Mouse (Mus musculus): ENCODE measurements around the gene Oxld1. TPM values are rescaled to one million over a fixed set of nuclear protein-coding genes. Genes with fewer than 3 reads are reported as not detected.

Oxld1 gene
- polyA plus RNA-seq, 1 experiment from 2014 or later: 17.6 TPM

GRCm38 (mm10) chr11:120454965-120455364, 2.9 kb downstream of the Oxld1 start:
- H3K4me1 ChIP-seq (replicated peaks; ENCODE audit: control insufficient read depth, insufficient read depth, low read length): 0 out of 2 replicates have a peak, but pooled peaks cover 3% of the 10 kb centered on the region
- no peak for ATAC-seq
- H3K9ac ChIP-seq (ENCODE audit: low read depth, low read length): no peak overlapping the region
- H3K9me3 ChIP-seq (ENCODE audit: control insufficient read depth): no peaks in the 10 kb centered on the region
- H3K27me3 ChIP-seq (replicated peaks; ENCODE audit: control insufficient read depth, insufficient read depth, low read length): no peaks in the 10 kb centered on the region
- H3K4me2 ChIP-seq (replicated peaks; ENCODE audit: low read depth): no peak overlapping the region
- TF ChIP-seq CTCF (IDR thresholded peaks at IDR 0.05; ENCODE audit: low read depth): no peak
- no peak overlapping the region for H3K4me3 ChIP-seq (ENCODE audit: low read depth, low read length)
- no peaks in the 10 kb centered on the region; the same call in 1 of the 2 replicates for H3K36me3 ChIP-seq (ENCODE audit: control insufficient read depth, insufficient read depth)
- 95% methylated on average over 4 of the region's 4 CpGs for WGBS
- no peak overlapping the region for H3K27ac ChIP-seq (ENCODE audit: low read depth, low read length)

GRCm38 (mm10) chr11:120453306-120453705, 4.6 kb downstream of the Oxld1 start, which contains the start of gene Pde6g:
Gene Pde6g, minus strand, starts transcription at chr11:120453500.
- Histone ChIP-seq H3K4me1 (replicated peaks; ENCODE audit: control insufficient read depth, insufficient read depth, low read length) (no peaks in the 10 kb centered on the region), H3K4me3 (ENCODE audit: low read depth, low read length) (no peak within 1 kb of the TSS), H3K27me3 (replicated peaks; ENCODE audit: control insufficient read depth, insufficient read depth, low read length) (no peaks in the 10 kb centered on the region), H3K36me3 (ENCODE audit: control insufficient read depth, insufficient read depth) (no peaks in the 10 kb centered on the region; the same call in 1 of the 2 replicates), H3K9me3 (ENCODE audit: control insufficient read depth) (no peaks in the 10 kb centered on the region), H3K4me2 (replicated peaks; ENCODE audit: low read depth) (no peak within 1 kb of the TSS), H3K9ac (ENCODE audit: low read depth, low read length) (no peak within 1 kb of the TSS), H3K27ac (ENCODE audit: low read depth, low read length) (no peak within 1 kb of the TSS)
- no peak for ATAC-seq
- 82% methylated on average over 4 of the region's 4 CpGs for WGBS
- TF ChIP-seq CTCF (IDR thresholded peaks at IDR 0.05; ENCODE audit: low read depth): no peak

- no peak for TF ChIP-seq CTCF (IDR thresholded peaks at IDR 0.05; ENCODE audit: low read depth)
- no peaks in the 10 kb centered on the region for H3K9me3 ChIP-seq (ENCODE audit: control insufficient read depth)
- H3K27me3 ChIP-seq (replicated peaks; ENCODE audit: control insufficient read depth, insufficient read depth, low read length): no peaks in the 10 kb centered on the region
- WGBS: 70% methylated on average over 3 of the region's 3 CpGs
- no peak overlapping the region for H3K27ac ChIP-seq (ENCODE audit: low read depth, low read length)
- H3K4me2 ChIP-seq (replicated peaks; ENCODE audit: low read depth): no peak overlapping the region
- no peak overlapping the region for H3K4me3 ChIP-seq (ENCODE audit: low read depth, low read length)
- no peak for ATAC-seq
- no peak overlapping the region for H3K9ac ChIP-seq (ENCODE audit: low read depth, low read length)
- H3K36me3 ChIP-seq (ENCODE audit: control insufficient read depth, insufficient read depth): no peaks in the 10 kb centered on the region; the same call in 1 of the 2 replicates
- H3K4me1 ChIP-seq (replicated peaks; ENCODE audit: control insufficient read depth, insufficient read depth, low read length): no peaks in the 10 kb centered on the region
Observed at GRCm38 (mm10) chr11:120452246-120452645, 5.6 kb downstream of the Oxld1 start.

- no peak for TF ChIP-seq CTCF (IDR thresholded peaks at IDR 0.05; ENCODE audit: low read depth)
Observed at GRCm38 (mm10) chr11:120447179-120447578, 10.7 kb downstream of the Oxld1 start.

GRCm38 (mm10) chr11:120445475-120445874, 12.4 kb downstream of the Oxld1 start:
- Histone ChIP-seq H3K27ac (ENCODE audit: low read depth, low read length) (no peak overlapping the region), H3K9ac (ENCODE audit: low read depth, low read length) (no peak overlapping the region), H3K9me3 (ENCODE audit: control insufficient read depth) (no peaks in the 10 kb centered on the region), H3K4me1 (replicated peaks; ENCODE audit: control insufficient read depth, insufficient read depth, low read length) (no peaks in the 10 kb centered on the region), H3K4me3 (ENCODE audit: low read depth, low read length) (no peak overlapping the region), H3K27me3 (replicated peaks; ENCODE audit: control insufficient read depth, insufficient read depth, low read length) (no peaks in the 10 kb centered on the region), H3K36me3 (ENCODE audit: control insufficient read depth, insufficient read depth) (no peaks in the 10 kb centered on the region), H3K4me2 (replicated peaks; ENCODE audit: low read depth) (no peak overlapping the region)
- WGBS: 58% methylated on average over 3 of the region's 3 CpGs
- no peak for ATAC-seq
- TF ChIP-seq CTCF (IDR thresholded peaks at IDR 0.05; ENCODE audit: low read depth): no peak

More at GRCm38 (mm10) chr11:120447179-120447578, 10.7 kb downstream of the Oxld1 start:
- Histone ChIP-seq H3K4me1 (replicated peaks; ENCODE audit: control insufficient read depth, insufficient read depth, low read length) (no peaks in the 10 kb centered on the region), H3K9ac (ENCODE audit: low read depth, low read length) (no peak overlapping the region), H3K36me3 (ENCODE audit: control insufficient read depth, insufficient read depth) (no peaks in the 10 kb centered on the region), H3K27me3 (replicated peaks; ENCODE audit: control insufficient read depth, insufficient read depth, low read length) (no peaks in the 10 kb centered on the region), H3K27ac (ENCODE audit: low read depth, low read length) (no peak overlapping the region), H3K9me3 (ENCODE audit: control insufficient read depth) (no peaks in the 10 kb centered on the region), H3K4me2 (replicated peaks; ENCODE audit: low read depth) (no peak overlapping the region), H3K4me3 (ENCODE audit: low read depth, low read length) (no peak overlapping the region)
- WGBS: 77% methylated on average over 7 of the region's 7 CpGs
- no peak for ATAC-seq

GRCm38 (mm10) chr11:120444106-120444505, 13.8 kb downstream of the Oxld1 start:
- no peak for ATAC-seq
- no peak for TF ChIP-seq CTCF (IDR thresholded peaks at IDR 0.05; ENCODE audit: low read depth)
- WGBS: 74% methylated on average over 6 of the region's 6 CpGs

More at GRCm38 (mm10) chr11:120444106-120444505, 13.8 kb downstream of the Oxld1 start:
- Histone ChIP-seq H3K4me1 (replicated peaks; ENCODE audit: control insufficient read depth, insufficient read depth, low read length) (no peaks in the 10 kb centered on the region), H3K4me2 (replicated peaks; ENCODE audit: low read depth) (no peak overlapping the region), H3K9me3 (ENCODE audit: control insufficient read depth) (no peaks in the 10 kb centered on the region), H3K4me3 (ENCODE audit: low read depth, low read length) (no peak overlapping the region), H3K9ac (ENCODE audit: low read depth, low read length) (no peak overlapping the region), H3K36me3 (ENCODE audit: control insufficient read depth, insufficient read depth) (no peaks in the 10 kb centered on the region), H3K27ac (ENCODE audit: low read depth, low read length) (no peak overlapping the region), H3K27me3 (replicated peaks; ENCODE audit: control insufficient read depth, insufficient read depth, low read length) (no peaks in the 10 kb centered on the region)
